Mouse (Mus musculus) heart, postnatal 0 days (tissue): ENCODE measurements around the gene Fam8a1.
A peak's percentile ranks its signal among the peaks of the same experiment; 100 is the strongest.

Source experiments
- CTCF ChIP-seq: IDR thresholded peaks from 2 replicates; pipeline ENCODE4 v1.5.1; 2016; ENCODE audit warnings: antibody characterized with exemption, control low read depth, low read depth
- EP300 ChIP-seq: IDR thresholded peaks from 2 replicates; pipeline ENCODE4 v1.6.1; 2016; ENCODE audit warnings: antibody characterized with exemption, low read depth

DNA sequence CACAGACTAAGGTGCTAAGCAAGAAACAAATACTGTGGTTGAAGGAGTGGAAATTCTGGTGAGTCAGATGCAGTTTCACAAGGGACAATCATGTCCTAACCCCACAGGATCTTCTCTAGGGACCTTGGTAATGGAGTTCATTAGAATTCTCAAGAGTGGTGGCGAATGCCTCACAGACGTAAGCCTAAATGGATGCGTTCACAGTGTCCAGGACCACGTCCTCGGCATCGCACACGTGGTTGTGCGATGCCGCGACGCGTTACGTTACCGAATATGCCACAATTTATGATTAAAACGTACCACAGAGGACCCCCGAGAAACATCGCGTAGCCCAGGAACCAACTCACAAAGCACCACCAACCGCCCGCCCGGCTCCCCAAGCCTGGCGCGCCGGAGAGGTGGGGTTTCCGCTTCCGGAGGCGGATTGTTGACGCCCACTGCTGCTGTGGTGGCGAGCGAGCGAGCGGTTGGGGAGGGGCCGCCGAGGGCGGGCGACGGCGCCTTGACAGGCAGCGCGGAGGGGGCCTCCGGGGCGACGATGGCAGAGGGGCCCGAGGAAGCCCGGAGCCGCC lies at the start of gene Fam8a1:
- TF ChIP-seq CTCF = no peak
- TF ChIP-seq EP300 = 0 out of 2 replicates have a peak, but pooled peaks have one; percentile 38
